Mouse (Mus musculus) central nervous system, embryonic 11.5 days (tissue): ENCODE measurements around the gene Mup12. TPM values are rescaled to one million over a fixed set of nuclear protein-coding genes. Genes with fewer than 3 reads are reported as not detected.

Experiments
- polyA plus RNA-seq: library from polyadenylated mRNA; depleted of rRNA; stranded (reverse); fragments of >200 nt; gene quantifications from 2 replicates; pipeline ENCODE4 v1.2.3, GENCODE M21; 2012; rRNA removed

The Mup12 gene
- not detected in 2 replicates for polyA plus RNA-seq

GRCm38 (mm10) chr4:60741226-60741625 is at the start of gene Mup12:
TSS of gene Mup12 (minus strand) at chr4:60741326.

Other genes with a start within 250 kb of the Mup12 start
- not detected in 2 replicates for gene Mup1, start 239.4 kb downstream of the Mup12 start, polyA plus RNA-seq
- 0.22 TPM in 1 of 2 replicates, not detected in the other for gene Mup10, start 159.1 kb downstream of the Mup12 start, polyA plus RNA-seq
- gene Mup11, start 78.9 kb downstream of the Mup12 start, polyA plus RNA-seq = not detected in 2 replicates
- gene Mup22, start 80.1 kb upstream of the Mup12 start, polyA plus RNA-seq = 0.10 TPM in 1 of 2 replicates, not detected in the other